Mouse (Mus musculus): Measurements from ENCODE around the gene Ilf3.

GRCm38 (mm10) chr9:21454556-21454955 lies 86.9 kb downstream of the Ilf3 start:
- TF ChIP-seq CTCF (IDR thresholded peaks at IDR 0.05) (no peak), POLR2A (IDR thresholded peaks at IDR 0.05; ENCODE audit: insufficient read depth, low read depth, low read length) (no peak)

Data from heart, adult 2 months (tissue).